Mouse (Mus musculus) bone marrow, adult 2 months (tissue): ENCODE data around the gene Fnbp1.

Source experiments
- CTCF ChIP-seq: fragments of 200-500 bp; IDR thresholded peaks from 2 replicates; pipeline ENCODE4 v1.5.1; 2011; ENCODE audit warnings: low read length, control low read depth; ENCODE audit not compliant: control insufficient read depth, insufficient read depth
- POLR2A ChIP-seq: fragments of 200-500 bp; IDR thresholded peaks from 2 replicates; pipeline ENCODE4 v1.6.1; 2011; ENCODE audit warnings: low read depth, mild to moderate bottlenecking, control low read depth, low read length, borderline replicate concordance; ENCODE audit not compliant: control insufficient read depth

DNA sequence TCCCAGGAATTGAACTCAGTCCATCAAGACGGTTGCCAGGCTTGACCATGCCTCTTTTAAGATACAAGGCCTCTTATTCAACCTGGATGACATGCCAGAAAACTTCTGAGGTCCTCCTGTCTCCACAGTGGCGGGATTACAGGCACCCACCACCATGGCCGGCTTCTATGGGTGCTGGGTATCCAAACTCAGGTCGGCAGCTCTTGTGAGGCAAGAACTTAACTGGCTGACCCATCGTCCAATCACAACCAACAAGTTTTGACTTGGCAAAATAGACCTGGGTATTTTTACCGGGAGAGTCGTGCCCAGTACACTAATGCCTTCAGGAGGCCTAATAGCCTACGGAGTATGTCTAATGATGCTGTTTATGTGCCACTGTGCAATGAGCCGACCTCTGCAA is 15.8 kb downstream of the Fnbp1 start:
- TF ChIP-seq CTCF: no peak
- no peak for TF ChIP-seq POLR2A
